Mouse (Mus musculus) testis, adult 10 weeks (tissue): ENCODE data around the gene Nrtn. TPM values are rescaled to one million over a fixed set of nuclear protein-coding genes. Genes with fewer than 3 reads are reported as not detected.

Experiments used
- polyA plus RNA-seq: library from polyadenylated mRNA; stranded (reverse); fragments of 350-450 nt; fragmentation: Illumina TruSeq; extraction: RNeasy Lipid Tissue Mini Kit (QIAGEN cat#74804); gene quantifications from one replicate; pipeline ENCODE4 v1.2.3, GENCODE M21; 2014; ENCODE audit warnings: low read depth, low replicate concordance

Nrtn gene
- polyA plus RNA-seq: not detected

DNA sequence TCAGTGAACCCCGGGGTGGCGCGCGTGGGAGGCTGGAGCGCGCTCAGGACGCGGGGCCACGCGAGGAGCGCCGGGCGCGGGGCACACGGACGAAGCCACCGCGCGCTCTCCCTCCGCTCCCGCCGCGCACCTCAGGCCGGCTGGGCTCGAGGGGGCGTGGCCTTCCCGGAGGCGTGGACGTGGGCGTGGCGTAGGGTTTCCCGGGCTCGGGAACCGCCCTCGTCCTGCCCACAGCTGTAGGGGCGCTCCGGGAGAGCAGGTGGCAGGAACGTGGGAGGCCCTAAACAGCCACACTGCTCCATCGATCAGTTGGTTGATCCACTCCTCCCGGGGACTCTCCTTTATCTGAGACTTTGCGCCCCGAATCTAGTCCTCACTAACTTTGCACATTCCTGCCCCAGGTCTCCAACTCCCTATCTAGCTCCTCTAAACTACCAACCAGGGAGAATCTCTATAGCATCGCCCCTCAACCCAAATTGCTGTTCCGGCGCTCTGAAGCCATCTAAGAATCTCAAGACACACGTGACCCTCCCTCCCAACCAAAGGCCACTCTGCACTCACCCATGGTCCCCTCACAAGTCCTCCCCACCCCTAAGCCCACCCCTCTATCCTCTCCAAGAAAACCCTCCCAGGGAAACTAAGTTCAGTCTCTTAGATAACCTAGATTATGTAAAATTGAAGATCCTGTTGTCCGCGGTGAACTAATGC is at the start of gene Nrtn:
Gene Nrtn (minus strand): TSS at position 115 of the 708 bp plus-strand sequence.

DNA sequence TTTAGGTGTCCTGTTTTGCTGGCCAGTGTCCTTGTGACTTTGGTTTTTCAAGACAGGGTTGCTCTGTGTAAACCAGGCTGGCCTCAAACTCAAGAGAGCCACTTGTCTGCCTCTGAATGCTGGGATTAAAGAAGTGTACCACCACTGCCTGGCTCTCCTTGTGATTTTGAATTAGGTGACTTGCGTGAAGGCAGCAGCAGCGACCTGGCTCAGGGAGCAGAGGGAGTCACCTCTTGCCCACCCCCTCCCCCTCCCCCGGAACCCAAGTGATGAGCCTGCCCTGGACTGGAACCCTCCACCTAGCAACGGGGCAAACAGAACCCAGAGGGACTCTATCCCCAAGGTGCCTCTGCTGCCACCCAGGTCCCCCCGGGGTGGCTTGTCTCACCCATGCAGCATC is 12.6 kb upstream of the Nrtn start, which contains the start of gene Prr22:
Gene Prr22 (plus strand): TSS at position 301 of the 400 bp plus-strand sequence.

DNA sequence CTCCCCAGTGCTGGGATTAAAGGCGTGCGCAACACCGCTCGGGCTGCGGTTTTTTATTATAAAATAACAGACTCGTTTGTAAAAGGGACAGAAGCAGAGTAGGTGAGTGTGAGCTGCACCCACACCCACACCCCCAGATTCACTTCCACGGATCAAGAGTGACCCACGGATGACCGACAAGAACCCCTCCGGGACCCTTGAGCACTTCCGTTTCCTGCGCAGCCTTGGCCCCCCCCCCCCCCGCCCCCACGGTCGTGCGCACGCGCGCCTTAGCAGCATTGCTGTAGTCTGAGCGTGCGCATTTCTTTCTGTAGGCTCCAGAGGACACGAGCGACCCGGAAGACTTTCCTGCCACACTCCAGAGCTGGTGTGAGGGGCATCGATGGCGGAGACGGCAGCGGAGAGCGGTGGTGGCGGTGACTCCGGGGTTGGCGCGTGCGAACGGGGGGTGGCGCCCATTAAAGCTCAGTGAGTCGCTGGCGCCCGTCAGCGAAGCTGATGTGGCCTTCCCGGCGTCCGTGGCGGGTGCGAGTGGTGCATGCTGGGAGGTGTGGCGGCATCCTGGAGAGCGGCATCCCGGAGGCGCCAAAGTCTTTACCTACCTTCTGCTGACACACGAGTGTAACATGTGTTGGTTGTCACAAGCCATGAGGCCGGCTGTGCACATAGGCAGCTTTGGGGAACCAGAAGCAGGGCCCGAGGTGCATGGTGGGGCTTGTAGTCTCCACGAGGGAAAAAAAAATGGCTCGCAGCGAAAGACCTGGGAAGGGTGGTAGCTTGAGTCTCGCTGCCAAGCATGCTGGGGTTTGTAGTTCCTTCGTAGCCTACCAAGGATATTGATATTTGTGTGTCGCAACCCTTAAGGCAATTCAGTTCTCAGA is 7.4 kb upstream of the Nrtn start, which contains the start of gene Dus3l:
Gene Dus3l (plus strand): TSS at position 284 of the 881 bp plus-strand sequence.

DNA sequence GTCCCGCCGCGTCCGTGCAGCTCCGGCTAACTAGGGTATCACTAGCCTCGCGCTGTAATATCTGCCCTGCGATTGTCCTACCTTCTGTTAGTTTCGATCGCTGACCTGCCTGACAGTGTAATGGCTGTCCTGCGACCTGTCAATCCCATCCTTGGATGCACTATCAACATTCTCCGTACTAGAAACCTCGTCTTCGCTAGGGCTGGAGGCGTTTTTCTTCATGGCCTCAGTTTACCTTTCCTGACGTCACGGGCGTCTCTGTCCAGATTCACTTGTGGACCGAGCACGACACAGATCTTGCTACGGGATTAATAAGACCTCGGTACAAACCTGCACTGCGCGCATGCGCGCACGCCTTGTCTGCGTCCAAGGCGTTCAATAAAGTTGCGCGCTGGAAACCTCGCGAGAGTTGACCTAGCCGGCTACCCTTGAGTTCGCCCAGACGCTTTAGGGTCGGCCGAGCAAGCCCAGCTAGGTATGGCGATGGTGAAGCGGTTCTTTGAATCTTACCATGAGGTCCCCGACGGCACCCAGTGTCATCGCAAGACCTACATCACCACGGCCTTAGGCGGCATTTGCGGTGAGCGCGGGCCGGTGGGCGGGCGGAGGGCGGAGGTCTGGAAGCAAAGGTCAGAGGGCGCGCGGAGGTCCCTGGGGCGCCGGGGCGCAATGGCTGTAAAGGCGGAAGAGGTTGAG is 39.8 kb downstream of the Nrtn start, which contains the start of the genes Ndufa11 and Vmac:
Gene Ndufa11 (plus strand): TSS at position 405 of the 696 bp plus-strand sequence.
Gene Vmac (minus strand): TSS at position 660 of the 696 bp plus-strand sequence.

Other genes starting within 250 kb of the Nrtn start
- gene Znrf4, start 245.1 kb downstream of the Nrtn start, polyA plus RNA-seq: 0.24 TPM
- gene Gm20219, start 203.1 kb downstream of the Nrtn start, polyA plus RNA-seq: 0.49 TPM
- gene Safb2, start 172.9 kb downstream of the Nrtn start, polyA plus RNA-seq: 33.5 TPM
- 12.3 TPM for gene Safb, start 172.7 kb downstream of the Nrtn start, polyA plus RNA-seq
- 31.0 TPM for gene 2410015M20Rik, start 147.8 kb downstream of the Nrtn start, polyA plus RNA-seq
- gene Rpl36, start 144.1 kb downstream of the Nrtn start, polyA plus RNA-seq: not detected
- gene Lonp1, start 130.6 kb downstream of the Nrtn start, polyA plus RNA-seq: 1.8 TPM
- gene Catsperd, start 129.4 kb downstream of the Nrtn start, polyA plus RNA-seq: 111 TPM
- 4.0 TPM for gene Ranbp3, start 84.2 kb downstream of the Nrtn start, polyA plus RNA-seq
- not detected for gene Ndufa11, start 39.8 kb downstream of the Nrtn start, polyA plus RNA-seq
- gene Vmac, start 39.5 kb downstream of the Nrtn start, polyA plus RNA-seq: 3.3 TPM
- gene Dus3l, start 7.2 kb upstream of the Nrtn start, polyA plus RNA-seq: 1.3 TPM
- gene Prr22, start 12.7 kb upstream of the Nrtn start, polyA plus RNA-seq: not detected
- gene Rfx2, start 73.5 kb upstream of the Nrtn start, polyA plus RNA-seq: 13.6 TPM
- gene Acsbg2, start 116.9 kb upstream of the Nrtn start, polyA plus RNA-seq: 42.7 TPM
- gene 1700061G19Rik, start 117.9 kb upstream of the Nrtn start, polyA plus RNA-seq: 44.1 TPM
- 1.9 TPM for gene Mllt1, start 177.9 kb upstream of the Nrtn start, polyA plus RNA-seq
- not detected for gene Acer1, start 224.6 kb upstream of the Nrtn start, polyA plus RNA-seq
- 0.98 TPM for gene Clpp, start 232.8 kb upstream of the Nrtn start, polyA plus RNA-seq
- 2.4 TPM for gene Alkbh7, start 239.8 kb upstream of the Nrtn start, polyA plus RNA-seq
- not detected for gene Pspn, start 242.5 kb upstream of the Nrtn start, polyA plus RNA-seq